Mouse (Mus musculus) cortical plate, adult 2 months (tissue): ENCODE results near the gene Trim50.

Experiments used
- CTCF ChIP-seq: fragments of 200-500 bp; IDR thresholded peaks from 2 replicates; pipeline ENCODE4 v1.5.1; 2011; ENCODE audit warnings: mild to moderate bottlenecking, control low read depth, low read length; ENCODE audit not compliant: insufficient read depth; ENCODE audit errors: extremely low read depth
- POLR2A ChIP-seq: fragments of 200-500 bp; IDR thresholded peaks from 2 replicates; pipeline ENCODE4 v1.6.1; 2011; ENCODE audit warnings: mild to moderate bottlenecking, low read length, control low read depth; ENCODE audit not compliant: insufficient read depth; ENCODE audit errors: extremely low read depth

DNA sequence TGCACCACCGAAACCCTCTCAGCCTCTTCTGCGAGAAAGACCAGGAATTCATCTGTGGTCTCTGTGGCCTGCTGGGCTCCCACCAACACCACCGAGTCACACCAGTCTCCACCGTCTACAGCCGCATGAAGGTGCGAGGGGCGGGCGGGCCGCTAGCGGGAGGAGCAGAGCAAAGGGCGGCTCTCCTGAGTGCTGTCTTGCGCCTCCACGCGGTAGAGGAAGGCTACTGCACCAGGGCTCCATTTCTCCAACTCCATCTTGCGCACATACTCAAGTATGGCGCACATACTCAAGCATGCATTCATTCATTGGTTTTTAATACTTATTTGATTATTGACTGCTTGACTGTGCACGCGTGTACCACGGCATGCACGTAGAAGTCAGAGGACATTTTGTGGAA lies 469 bp downstream of the Trim50 start:
- TF ChIP-seq CTCF (no peak), POLR2A (no peak)
